Comparison of ENCODE assay signal across 8 mouse cellular contexts in genomic region chr6:25689520-25690283, GRCm38 (mm10). TPM values are rescaled to one million over a fixed set of nuclear protein-coding genes. Genes with fewer than 3 reads are reported as not detected.
DNase-seq lines count a peak whose midpoint lies in the region; ATAC-seq lines count a peak whose summit lies in the region.

No protein-coding gene starts in this region.

- under 1% methylated on average over 43 of the region's 43 CpGs for WGBS in forebrain, embryonic 10.5 days
- under 1% methylated on average over 43 of the region's 43 CpGs for WGBS in hindbrain, embryonic 12.5 days
- WGBS in midbrain, embryonic 11.5 days = under 1% methylated on average over 43 of the region's 43 CpGs
- WGBS in stomach, embryonic 16.5 days = under 1% methylated on average over 43 of the region's 43 CpGs

- H3K36me3 ChIP-seq in forebrain, embryonic 10.5 days (replicated peaks) = no peaks in the 10 kb centered on the region
- H3K36me3 ChIP-seq in hindbrain, embryonic 12.5 days = no peaks in the 10 kb centered on the region
- H3K36me3 ChIP-seq in midbrain, embryonic 11.5 days (ENCODE audit: control insufficient read depth, insufficient read depth, low read length) = no peaks in the 10 kb centered on the region
- no peaks in the 10 kb centered on the region for H3K36me3 ChIP-seq in stomach, embryonic 16.5 days (ENCODE audit: control insufficient read depth, insufficient read depth, low read length)

- ATAC-seq in hindbrain, embryonic 12.5 days (ENCODE audit: low FRiP score) = peak; percentile 85
- ATAC-seq in midbrain, embryonic 11.5 days (ENCODE audit: low FRiP score) = peak; percentile 91
- peak; percentile 82 for ATAC-seq in stomach, embryonic 16.5 days (ENCODE audit: insufficient read depth, low FRiP score)

- peak overlapping the region; percentile 84 for H3K27ac ChIP-seq in forebrain, embryonic 10.5 days
- H3K27ac ChIP-seq in hindbrain, embryonic 12.5 days = peak overlapping the region; percentile 44; the same call in 1 of the 2 replicates
- peak overlapping the region; percentile 36; the same call in 1 of the 2 replicates for H3K27ac ChIP-seq in midbrain, embryonic 11.5 days (ENCODE audit: low read depth, low read length)
- H3K27ac ChIP-seq in stomach, embryonic 16.5 days (ENCODE audit: low read length) = peak overlapping the region; percentile 62

- peak; percentile 62 for DNase-seq in ZHBTc4 (ENCODE audit: low read depth, low spot score)
- DNase-seq in brain, adult 2 months (ENCODE audit: low read depth, low spot score) = peak; percentile 93
- DNase-seq in forebrain, embryonic 10.5 days (ENCODE audit: extremely low spot score, low spot score) = peak; percentile 58
- peak; percentile 53 to 66 for DNase-seq in left cerebral cortex, adult 18-20 months (ENCODE audit: low spot score in 2 of 2)
- DNase-seq in midbrain, embryonic 11.5 days (ENCODE audit: low spot score, missing footprints) = peak; percentile 97
- DNase-seq in spleen, postnatal 4 days (ENCODE audit: low spot score in 2 of 2) = no peak

- H3K27me3 ChIP-seq in forebrain, embryonic 10.5 days (ENCODE audit: poor library complexity, severe bottlenecking) = peaks cover 31% of the 10 kb centered on the region
- peaks cover 21% of the 10 kb centered on the region for H3K27me3 ChIP-seq in hindbrain, embryonic 12.5 days
- peaks cover 12% of the 10 kb centered on the region for H3K27me3 ChIP-seq in midbrain, embryonic 11.5 days (ENCODE audit: control insufficient read depth, insufficient read depth, low read length)
- peaks cover 5% of the 10 kb centered on the region; the same call in 1 of the 2 replicates for H3K27me3 ChIP-seq in stomach, embryonic 16.5 days (ENCODE audit: control insufficient read depth, insufficient read depth, low read length)

- H3K4me1 ChIP-seq in forebrain, embryonic 10.5 days = peaks cover 23% of the 10 kb centered on the region
- peaks cover 10% of the 10 kb centered on the region for H3K4me1 ChIP-seq in hindbrain, embryonic 12.5 days
- peaks cover 7% of the 10 kb centered on the region for H3K4me1 ChIP-seq in midbrain, embryonic 11.5 days (ENCODE audit: control insufficient read depth, insufficient read depth, low read length)
- H3K4me1 ChIP-seq in stomach, embryonic 16.5 days (ENCODE audit: control insufficient read depth, insufficient read depth, low read length) = peaks cover 9% of the 10 kb centered on the region; the same call in 1 of the 2 replicates

- peak overlapping the region; percentile 93 for H3K4me2 ChIP-seq in hindbrain, embryonic 12.5 days (replicated peaks)
- peak overlapping the region; percentile 75 for H3K4me2 ChIP-seq in midbrain, embryonic 11.5 days
- peak overlapping the region; percentile 93 for H3K4me2 ChIP-seq in stomach, embryonic 16.5 days (ENCODE audit: low read depth, low read length)

- peak overlapping the region; percentile 63 for H3K9ac ChIP-seq in hindbrain, embryonic 12.5 days
- H3K9ac ChIP-seq in midbrain, embryonic 11.5 days (ENCODE audit: low read length) = peak overlapping the region; percentile 70
- peak overlapping the region; percentile 55 for H3K9ac ChIP-seq in stomach, embryonic 16.5 days (ENCODE audit: low read length)

- H3K9me3 ChIP-seq in forebrain, embryonic 10.5 days = no peaks in the 10 kb centered on the region
- no peaks in the 10 kb centered on the region for H3K9me3 ChIP-seq in hindbrain, embryonic 12.5 days (replicated peaks)
- no peaks in the 10 kb centered on the region for H3K9me3 ChIP-seq in midbrain, embryonic 11.5 days (ENCODE audit: control insufficient read depth, low read length)
- H3K9me3 ChIP-seq in stomach, embryonic 16.5 days (replicated peaks; ENCODE audit: control insufficient read depth, low read length) = no peaks in the 10 kb centered on the region

- H3K4me3 ChIP-seq in forebrain, embryonic 10.5 days = peak overlapping the region; percentile 71
- H3K4me3 ChIP-seq in hindbrain, embryonic 12.5 days = peak overlapping the region; percentile 58
- peak overlapping the region; percentile 53 for H3K4me3 ChIP-seq in midbrain, embryonic 11.5 days (ENCODE audit: low read depth, low read length)
- peak overlapping the region; percentile 48 for H3K4me3 ChIP-seq in stomach, embryonic 16.5 days (replicated peaks; ENCODE audit: low read length)

RNA-seq across cellular contexts. Expression of gene Gpr37, which starts 0.8 kb away (rescaled TPM):
- polyA plus RNA-seq in forebrain, embryonic 10.5 days (2016; fragmentation: Nextera tagmentation; extraction: Ambion mirVana) = 0.39 and 0.47 TPM in 2 replicates
- 4.0 and 4.8 TPM in 2 replicates for polyA plus RNA-seq in hindbrain, embryonic 12.5 days (2016; fragmentation: Nextera tagmentation; extraction: Ambion mirVana)
- total RNA-seq in left cerebral cortex, adult 18-20 months (2021) = 10 to 100 TPM; 18.4 to 22.4 TPM
- 0.52 and 0.82 TPM in 2 replicates for polyA plus RNA-seq in midbrain, embryonic 11.5 days (2014; fragmentation: Nextera tagmentation; extraction: Ambion mirVana)
- polyA plus RNA-seq in stomach, embryonic 16.5 days (2015; fragmentation: Nextera tagmentation; extraction: Ambion mirVana) = 2.9 and 3.7 TPM in 2 replicates

Comparison
In these comparisons a context has a peak if more than half of its experiments do, and no peak if none do; other contexts are left out.
1. DNase-seq: peak in ZHBTc4 (single experiment), brain, adult 2 months (single experiment), forebrain, embryonic 10.5 days (single experiment), left cerebral cortex, adult 18-20 months (2 of 2) and midbrain, embryonic 11.5 days (single experiment); none in spleen, postnatal 4 days (0 of 2).
2. Peak in every context shown above with its lines, with median percentiles within 50 percentile points of each other: H3K27ac ChIP-seq, H3K4me3 ChIP-seq, ATAC-seq, H3K4me2 ChIP-seq and H3K9ac ChIP-seq.